Mouse (Mus musculus): ENCODE measurements around the gene Tmem237.

Tmem237 gene

DNA sequence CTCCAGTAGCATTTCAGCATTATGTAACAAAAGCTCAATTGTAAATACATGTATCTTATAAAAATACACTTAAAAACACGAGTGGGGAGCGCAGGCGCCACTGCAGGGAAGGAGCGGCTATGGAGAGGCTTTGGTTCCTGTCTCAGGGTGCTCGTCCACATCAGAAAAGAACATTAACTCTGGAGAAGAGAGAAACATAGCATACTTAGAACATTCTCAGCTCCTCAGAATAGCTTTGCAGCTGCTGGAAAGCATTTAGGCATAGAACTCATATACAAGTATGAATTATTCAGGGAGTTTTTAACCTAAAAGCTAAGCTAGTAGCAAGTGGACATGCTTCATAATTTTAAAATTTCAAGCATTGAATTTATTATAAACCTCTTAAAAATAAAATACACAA, 19.2 kb downstream of the Tmem237 start:
- no peak for DNase-seq (ENCODE audit: low spot score)

DNA sequence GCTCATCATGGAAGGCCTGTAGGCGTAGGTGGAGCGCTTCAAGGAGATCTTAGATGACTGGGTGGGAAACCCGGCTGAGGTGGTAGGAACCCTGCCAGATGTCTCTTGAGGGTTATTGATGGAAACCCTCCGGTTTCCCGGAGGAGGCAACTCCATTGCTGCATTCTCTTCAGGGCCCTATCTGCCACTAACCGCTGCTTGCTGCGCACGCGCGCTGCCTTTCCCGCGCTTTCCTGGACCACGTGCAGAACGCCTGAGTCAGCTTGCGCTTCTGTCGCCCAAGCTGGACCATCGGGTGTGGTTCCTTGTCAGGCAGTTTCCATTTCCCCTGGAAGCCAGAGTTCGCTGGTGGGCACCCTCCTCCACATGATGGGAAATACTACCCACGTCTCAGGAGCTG, 25.5 kb downstream of the Tmem237 start, which contains the start of gene C2cd6:
C2cd6 (minus strand) TSS at position 196 of the 400 bp plus-strand sequence.
- no peak for DNase-seq (ENCODE audit: low spot score)

DNA sequence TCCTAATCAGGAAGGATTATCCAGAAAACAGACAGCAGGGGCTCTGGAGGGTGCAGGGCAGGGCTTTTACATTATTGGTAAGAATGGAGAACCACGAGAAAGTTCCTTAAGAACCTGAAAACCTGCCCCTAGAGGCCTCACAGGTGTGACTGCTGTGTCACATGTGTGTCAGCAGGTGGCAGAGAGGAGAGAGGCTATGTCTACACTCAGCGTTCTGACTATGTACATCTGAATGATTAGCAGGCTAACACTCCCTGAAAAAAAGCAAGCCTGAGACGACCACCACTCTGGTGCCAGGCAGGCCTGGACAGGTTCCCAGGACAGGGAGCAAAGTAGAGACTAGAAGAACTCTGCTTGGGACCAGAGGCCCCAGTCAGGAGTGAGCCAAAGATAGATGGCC, 49.3 kb downstream of the Tmem237 start:
- no peak for DNase-seq (ENCODE audit: low spot score)

DNA sequence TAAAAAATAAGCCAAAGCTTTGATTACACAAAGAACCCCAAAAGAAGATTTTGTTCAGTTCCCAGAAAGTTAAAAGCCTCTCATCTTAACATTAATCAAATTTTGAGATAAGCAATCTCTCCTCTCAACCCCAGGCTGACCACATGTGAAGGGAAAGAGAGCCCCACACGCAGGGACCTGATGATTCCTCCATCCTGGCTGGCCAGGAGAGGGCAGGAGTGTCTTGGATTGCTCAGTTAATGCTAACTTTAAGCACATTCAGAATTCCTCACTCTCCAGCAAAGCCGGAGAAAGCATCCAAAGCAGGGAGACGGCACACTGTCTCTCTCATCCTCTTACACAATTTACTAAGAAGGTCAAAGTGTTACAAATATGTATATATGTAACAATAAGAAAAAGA, 52.2 kb downstream of the Tmem237 start:
- peak; percentile 8 for DNase-seq (ENCODE audit: low spot score)

DNA sequence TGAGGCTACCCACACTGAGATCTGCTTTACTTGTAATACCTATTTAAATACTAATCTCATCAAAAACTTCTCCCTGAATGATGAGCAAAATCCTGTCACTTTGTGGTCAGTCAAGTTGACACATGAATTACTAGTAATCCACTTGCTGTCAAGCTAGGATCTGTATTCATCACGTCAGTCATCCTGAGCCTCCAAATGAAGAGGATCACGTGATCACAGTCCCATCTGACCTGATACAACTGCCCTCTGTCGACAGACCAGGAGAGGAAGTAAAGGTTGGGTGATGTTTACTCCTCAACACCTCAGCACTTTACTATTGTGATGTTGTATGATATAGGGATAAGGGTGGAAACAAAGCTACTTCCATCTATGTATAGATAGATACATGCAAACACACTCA, 56.5 kb downstream of the Tmem237 start:
- no peak for DNase-seq (ENCODE audit: low spot score)

DNA sequence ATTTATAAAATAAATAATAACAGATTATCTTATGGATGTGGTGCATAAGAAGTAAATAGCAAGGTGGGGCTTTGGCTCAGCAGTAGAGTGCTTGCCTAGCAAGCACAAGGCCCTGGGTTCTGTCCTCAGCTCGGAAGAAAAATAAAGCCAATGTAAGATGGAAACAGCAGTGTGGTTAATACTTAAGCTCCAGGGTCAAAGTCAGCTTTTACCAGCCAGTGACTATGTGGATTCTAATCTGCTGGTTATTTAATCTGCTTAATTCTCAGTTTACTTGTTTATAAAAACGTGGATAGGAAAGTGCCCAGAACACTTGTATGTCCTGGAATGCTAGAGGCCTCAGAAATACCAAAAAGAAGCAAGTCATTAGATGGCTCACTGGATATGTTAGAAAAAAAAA, 63.3 kb downstream of the Tmem237 start:
- no peak for DNase-seq (ENCODE audit: low spot score)

DNA sequence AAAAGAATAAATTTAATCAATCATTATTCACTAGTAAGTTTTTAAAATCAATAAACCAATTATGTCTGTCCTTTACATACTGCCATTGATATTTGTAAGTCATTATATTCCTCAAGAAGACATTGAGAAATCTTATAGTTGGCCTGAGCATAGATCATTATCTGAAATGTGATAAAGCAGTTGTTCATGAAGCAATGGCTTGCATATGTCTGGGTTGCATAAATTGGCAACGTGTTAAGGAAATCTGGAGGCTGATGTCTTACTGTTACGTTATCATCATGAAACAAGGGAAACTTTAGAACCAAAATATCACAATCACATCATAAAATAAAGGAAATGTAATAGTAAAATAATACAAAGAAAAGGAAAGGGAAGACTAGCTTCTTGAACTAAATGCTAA, 68.9 kb downstream of the Tmem237 start:
- no peak for DNase-seq (ENCODE audit: low spot score)

Data from layer of hippocampus, adult 11-12 months (tissue).